Mouse (Mus musculus) lung, adult 2 months (tissue): Measurements from ENCODE around the gene Sema4g. TPM values are rescaled to one million over a fixed set of nuclear protein-coding genes. Genes with fewer than 3 reads are reported as not detected.

Experiments used
- DNase-seq: peaks from one replicate; pipeline ENCODE4 v3.0.0; 2022
- H3K4me1 ChIP-seq: fragments of 200-500 bp; 2 replicates; pipeline ENCODE4 v1.6.1; 2011; ENCODE audit warnings: low read length; ENCODE audit not compliant: control insufficient read depth, insufficient read depth
- H3K4me3 ChIP-seq: fragments of 200-500 bp; replicated peaks from 2 replicates; pipeline ENCODE3; 2011; ENCODE audit warnings: low read depth, mild to moderate bottlenecking, control low read depth, low read length; ENCODE audit errors: extremely low read depth
- CTCF ChIP-seq: fragments of 200-500 bp; IDR thresholded peaks from 2 replicates; pipeline ENCODE4 v1.5.1; 2011; ENCODE audit warnings: mild to moderate bottlenecking, low read length, control low read depth; ENCODE audit not compliant: insufficient read depth
- POLR2A ChIP-seq: fragments of 200-500 bp; IDR thresholded peaks from 2 replicates; pipeline ENCODE4 v1.6.1; 2011; ENCODE audit warnings: low read depth, mild to moderate bottlenecking, control low read depth, low read length, borderline replicate concordance; ENCODE audit errors: extremely low read depth
- WGBS: fragments of 180-500 bp; shearing (Covaris S2); methylation state at CpG from one replicate; pipeline ENCODE4 v1.1.7; 2018; 5-methylcytosine and 5-hydroxymethylcytosine counted together
- polyA plus RNA-seq: library from polyadenylated mRNA; depleted of rRNA; stranded (reverse); fragments of >200 nt; gene quantifications from 2 replicates; pipeline ENCODE4 v1.2.3, GENCODE M21; 2012

The Sema4g gene
- polyA plus RNA-seq, 1 experiment = 10.6 TPM

GRCm38 (mm10) chr19:45003740-45004516 lies 15.0 kb downstream of the Sema4g start:
- 88% methylated on average over 7 of the region's 7 CpGs for WGBS
- H3K4me3 ChIP-seq = no peak overlapping the region
- no peak for TF ChIP-seq POLR2A
- TF ChIP-seq CTCF = no peak
- H3K4me1 ChIP-seq = peaks cover 10% of the 10 kb centered on the region
- no peak for DNase-seq

DNA sequence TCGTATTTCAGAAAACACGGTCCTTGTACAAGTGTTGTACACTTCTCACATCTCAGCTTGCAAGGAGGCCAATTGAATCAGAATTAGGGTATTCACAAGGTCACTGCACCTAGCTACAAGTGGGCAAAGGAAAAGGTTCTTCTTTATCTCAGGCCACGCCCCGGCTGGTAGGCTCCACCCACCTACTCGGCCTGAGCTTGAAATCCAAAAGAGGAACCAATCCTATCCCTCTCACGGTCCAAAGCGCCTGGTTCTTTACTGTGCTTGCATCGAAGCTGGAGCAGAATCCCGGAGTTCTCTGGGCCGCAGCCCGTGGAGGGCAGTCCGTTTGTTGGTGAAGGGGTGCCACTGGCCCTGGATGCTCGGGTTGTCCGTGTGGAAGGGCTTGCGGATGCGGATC lies 16.5 kb downstream of the Sema4g start, which contains the start of gene Twnk:
Twnk (plus strand) TSS at position 220 of the 400 bp plus-strand sequence.
- peak within 1 kb of the TSS; percentile 96 for H3K4me3 ChIP-seq
- peaks cover 10% of the 10 kb centered on the region for H3K4me1 ChIP-seq
- 8% methylated on average over 16 of the region's 16 CpGs for WGBS
- peak; percentile 54 for DNase-seq
- TF ChIP-seq CTCF (no peak), POLR2A (no peak)

- peak; percentile 99 for DNase-seq
- WGBS = under 1% methylated on average over 82 of the region's 82 CpGs
- Histone ChIP-seq H3K4me1 (peaks cover 10% of the 10 kb centered on the region), H3K4me3 (peak within 1 kb of the TSS; percentile 96)
- TF ChIP-seq CTCF (no peak), POLR2A (peak; percentile 56; the same call in 1 of the 2 replicates)
These were observed 17.2 kb downstream of the Sema4g start, which contains the start of gene Mrpl43 for GRCm38 (mm10) chr19:45005957-45006712. Mrpl43 (minus strand) TSS chr19:45006442.

GRCm38 (mm10) chr19:45007021-45007420 lies 18.1 kb downstream of the Sema4g start:
- WGBS = 17% methylated on average over 17 of the region's 17 CpGs
- no peak for TF ChIP-seq CTCF
- TF ChIP-seq POLR2A = no peak
- no peak for DNase-seq
- Histone ChIP-seq H3K4me3 (no peak overlapping the region), H3K4me1 (peaks cover 10% of the 10 kb centered on the region)

DNA sequence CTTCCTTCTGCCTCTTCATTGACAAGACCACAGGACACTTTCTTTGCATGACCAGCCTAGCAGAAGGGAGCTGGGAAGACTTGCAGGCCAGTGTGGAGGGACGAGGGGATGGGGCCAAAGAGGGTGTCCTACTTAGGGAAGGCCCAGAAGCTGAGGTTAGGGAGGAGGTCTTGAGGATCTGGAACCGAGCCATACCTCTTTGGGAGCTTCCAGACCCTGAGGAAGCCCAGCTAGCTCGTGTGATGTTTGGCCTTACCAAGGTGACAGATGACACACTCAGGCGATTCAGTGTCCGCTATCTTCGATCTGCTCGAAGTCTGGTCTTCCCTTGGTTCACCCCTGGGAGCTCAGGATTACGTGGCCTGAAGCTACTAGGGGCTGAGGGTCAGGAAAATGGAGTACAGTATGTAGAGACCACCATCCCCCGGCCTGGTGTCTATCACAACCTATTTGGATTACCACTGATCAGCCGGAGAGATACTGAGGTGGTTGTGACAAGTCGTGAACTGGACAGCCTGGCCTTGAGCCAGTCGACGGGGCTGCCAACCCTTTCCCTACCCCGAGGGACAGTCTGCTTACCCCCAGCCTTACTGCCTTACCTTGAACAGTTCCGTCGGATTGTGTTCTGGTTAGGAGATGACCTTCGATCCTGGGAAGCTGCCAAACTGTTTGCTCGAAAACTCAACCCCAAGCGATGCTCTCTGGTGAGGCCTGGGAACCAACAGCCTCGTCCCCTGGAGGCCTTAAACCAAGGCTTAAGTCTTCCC lies 18.7 kb downstream of the Sema4g start:
- H3K4me1 ChIP-seq = peaks cover 10% of the 10 kb centered on the region
- TF ChIP-seq CTCF (no peak), POLR2A (no peak)
- 73% methylated on average over 20 of the region's 20 CpGs for WGBS
- H3K4me3 ChIP-seq = no peak overlapping the region
- DNase-seq = no peak

GRCm38 (mm10) chr19:45010646-45011045 lies 21.7 kb downstream of the Sema4g start:
- WGBS = 84% methylated on average over 4 of the region's 4 CpGs
- TF ChIP-seq POLR2A (no peak), CTCF (no peak)
- Histone ChIP-seq H3K4me1 (peaks cover 5% of the 10 kb centered on the region), H3K4me3 (no peak overlapping the region)
- DNase-seq = no peak

DNA sequence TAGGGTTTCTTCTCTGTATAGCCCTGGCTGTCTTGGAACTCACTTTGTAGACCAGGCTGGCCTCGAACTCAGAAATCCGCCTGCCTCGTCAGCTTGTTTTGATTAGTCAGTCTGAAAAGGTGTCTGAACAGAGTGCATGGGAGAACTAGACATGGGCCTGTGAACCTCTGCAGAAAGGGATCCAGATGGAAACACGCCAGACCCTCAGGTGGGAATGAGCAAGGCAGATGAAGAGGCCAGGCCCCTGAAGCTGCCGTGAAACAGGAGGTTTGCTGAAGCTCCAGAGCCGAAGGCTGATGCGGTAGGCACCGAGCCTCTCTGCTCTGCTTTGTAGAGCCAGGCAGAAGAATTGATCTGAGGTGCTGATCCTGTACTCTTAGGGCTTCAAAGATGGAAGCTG lies 23.3 kb downstream of the Sema4g start:
- WGBS = 85% methylated on average over 8 of the region's 8 CpGs
- H3K4me3 ChIP-seq = no peak overlapping the region

DNA sequence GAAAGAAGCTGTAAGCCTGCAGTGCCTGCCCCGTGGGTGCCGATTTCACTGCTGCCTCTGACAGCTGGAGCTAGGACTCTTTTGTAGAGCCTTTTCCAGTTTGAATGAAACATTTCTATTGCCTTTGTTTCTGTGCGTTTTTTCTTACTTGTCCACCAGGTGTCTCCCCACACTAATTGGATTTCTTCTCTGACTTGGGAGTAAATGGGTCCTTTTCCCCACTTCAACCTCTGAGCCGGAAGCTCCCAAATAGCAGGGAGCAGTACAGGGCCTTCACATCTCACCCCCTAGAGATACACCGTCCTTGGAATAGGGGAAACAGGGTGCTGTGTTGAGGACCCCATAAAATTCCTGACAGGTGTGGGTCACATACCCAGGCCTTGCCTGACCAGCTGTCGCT lies 23.7 kb downstream of the Sema4g start:
- Histone ChIP-seq H3K4me1 (no peaks in the 10 kb centered on the region; the same call in 1 of the 2 replicates), H3K4me3 (no peak overlapping the region)
- peak; percentile 45 for DNase-seq
- TF ChIP-seq POLR2A = no peak
- TF ChIP-seq CTCF = no peak
- 37% methylated on average over 6 of the region's 6 CpGs for WGBS

More for the DNA sequence above, 23.3 kb downstream of the Sema4g start:
- DNase-seq = no peak
- TF ChIP-seq CTCF (no peak), POLR2A (no peak)
- peaks cover under 1% of the 10 kb centered on the region for H3K4me1 ChIP-seq

GRCm38 (mm10) chr19:45013581-45014225 lies 24.8 kb downstream of the Sema4g start:
- DNase-seq = no peak
- WGBS = 67% methylated on average over 6 of the region's 6 CpGs
- peaks cover 2% of the 10 kb centered on the region for H3K4me1 ChIP-seq
- TF ChIP-seq CTCF = no peak
- TF ChIP-seq POLR2A = no peak
- H3K4me3 ChIP-seq = no peak overlapping the region
